Mouse (Mus musculus) adrenal gland, adult 10 weeks (tissue): ENCODE results near the gene Scgb2b21. TPM values are rescaled to one million over a fixed set of nuclear protein-coding genes. Genes with fewer than 3 reads are reported as not detected.

Experiments
- polyA plus RNA-seq: library from polyadenylated mRNA; stranded (reverse); fragments of 350-450 nt; fragmentation: Illumina TruSeq; extraction: RNeasy Lipid Tissue Mini Kit (QIAGEN cat#74804); gene quantifications from one replicate; pipeline ENCODE4 v1.2.3, GENCODE M21; 2014; ENCODE audit warnings: low read depth, low replicate concordance

The Scgb2b21 gene
- polyA plus RNA-seq = not detected

DNA sequence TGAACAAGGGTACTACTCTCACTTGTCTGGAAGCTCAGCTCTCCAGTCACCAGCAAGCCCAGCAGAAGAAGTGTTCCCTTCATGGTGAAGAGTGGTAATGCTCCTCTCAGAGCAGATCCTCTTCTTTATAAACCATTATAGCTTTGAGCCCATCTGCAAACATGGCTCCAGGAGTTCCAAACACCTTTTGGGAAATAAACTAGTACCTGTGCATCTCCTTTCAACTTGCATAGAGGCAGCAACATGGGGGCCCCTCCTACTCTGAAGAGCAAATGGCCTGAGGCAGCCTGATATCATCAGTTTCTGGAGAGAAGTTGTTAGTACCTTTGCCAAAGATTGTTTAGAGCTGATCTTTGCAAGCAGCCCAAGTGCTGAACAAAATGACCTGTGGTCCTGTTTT lies at the start of gene Scgb2b21:
Gene Scgb2b21 (minus strand): TSS at position 101 of the 400 bp plus-strand sequence.

Other genes with a start within 250 kb of the Scgb2b21 start
- gene Scgb2b19, start 240.1 kb downstream of the Scgb2b21 start, polyA plus RNA-seq = not detected
- not detected for gene Scgb1b19, start 233.2 kb downstream of the Scgb2b21 start, polyA plus RNA-seq
- not detected for gene Scgb2b20, start 154.1 kb downstream of the Scgb2b21 start, polyA plus RNA-seq
- gene Scgb1b20, start 147.2 kb downstream of the Scgb2b21 start, polyA plus RNA-seq = not detected
- not detected for gene Scgb2b24, start 218.9 kb upstream of the Scgb2b21 start, polyA plus RNA-seq
- not detected for gene Scgb1b24, start 223.3 kb upstream of the Scgb2b21 start, polyA plus RNA-seq